Mouse (Mus musculus) cortical plate, adult 2 months (tissue): ENCODE measurements around the gene Tars. TPM values are rescaled to one million over a fixed set of nuclear protein-coding genes. Genes with fewer than 3 reads are reported as not detected.

Experiments
- H3K27ac ChIP-seq: fragments of 200-500 bp; 2 replicates; pipeline ENCODE4 v1.5.1; 2012; ENCODE audit warnings: low read length, control low read depth, inconsistent platforms; ENCODE audit not compliant: insufficient read depth
- H3K4me1 ChIP-seq: fragments of 200-500 bp; 2 replicates; pipeline ENCODE4 v1.6.1; 2011; ENCODE audit warnings: low read length; ENCODE audit not compliant: control insufficient read depth, insufficient read depth
- H3K4me3 ChIP-seq: fragments of 200-500 bp; 2 replicates; pipeline ENCODE4 v1.5.1; 2011; ENCODE audit warnings: mild to moderate bottlenecking, low read length, control low read depth; ENCODE audit not compliant: insufficient read depth
- CTCF ChIP-seq: fragments of 200-500 bp; IDR thresholded peaks from 2 replicates; pipeline ENCODE4 v1.5.1; 2011; ENCODE audit warnings: mild to moderate bottlenecking, control low read depth, low read length; ENCODE audit not compliant: insufficient read depth; ENCODE audit errors: extremely low read depth
- POLR2A ChIP-seq: fragments of 200-500 bp; IDR thresholded peaks from 2 replicates; pipeline ENCODE4 v1.6.1; 2011; ENCODE audit warnings: mild to moderate bottlenecking, low read length, control low read depth; ENCODE audit not compliant: insufficient read depth; ENCODE audit errors: extremely low read depth
- polyA plus RNA-seq: library from polyadenylated mRNA; depleted of rRNA; stranded (reverse); fragments of >200 nt; gene quantifications from 2 replicates; pipeline ENCODE4 v1.2.3, GENCODE M21; 2012; rRNA removed

The Tars gene
- polyA plus RNA-seq: 31.7 and 31.8 TPM in 2 replicates

DNA sequence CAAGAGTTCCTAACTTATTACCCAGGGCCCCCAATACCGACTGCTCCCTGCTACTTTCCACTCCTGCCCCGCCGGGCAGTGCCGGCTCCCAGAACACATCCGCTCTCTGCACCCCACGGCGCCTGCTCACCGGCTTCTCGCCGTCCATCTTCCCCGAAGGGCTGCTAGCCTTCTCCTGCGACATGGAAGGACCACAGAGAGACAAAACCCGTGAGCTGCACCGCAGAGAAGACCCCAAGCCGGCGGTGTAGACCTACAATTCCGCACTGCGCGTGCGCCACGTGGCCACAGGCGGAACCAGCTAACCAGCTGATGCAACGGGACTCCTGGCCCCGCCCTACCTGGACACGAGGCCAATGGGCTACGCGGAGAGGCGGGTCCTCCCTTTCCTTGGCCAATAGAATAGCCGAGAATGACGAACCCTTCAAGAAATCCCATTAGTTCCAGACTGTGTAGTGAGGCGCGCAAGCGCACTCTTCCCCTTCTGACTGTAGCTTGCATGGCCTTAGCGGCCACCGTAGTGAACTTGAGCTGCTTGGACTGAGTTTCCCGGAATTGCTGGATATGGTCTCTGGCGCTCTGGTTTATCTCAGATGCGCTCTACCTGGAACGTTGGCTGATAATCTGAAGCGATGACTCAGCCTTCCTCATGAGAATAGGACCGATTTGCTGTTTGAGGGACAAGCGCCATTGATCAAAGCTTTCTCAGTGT, at the start of gene Tars:
TSS of gene Tars (minus strand) at position 310 of the 712 bp plus-strand sequence.
- Histone ChIP-seq H3K27ac (no peak within 1 kb of the TSS), H3K4me3 (peak within 1 kb of the TSS; percentile 67), H3K4me1 (peaks cover 2% of the 10 kb centered on the region; the same call in 1 of the 2 replicates)
- TF ChIP-seq POLR2A: peak; percentile 65
- TF ChIP-seq CTCF: no peak

DNA sequence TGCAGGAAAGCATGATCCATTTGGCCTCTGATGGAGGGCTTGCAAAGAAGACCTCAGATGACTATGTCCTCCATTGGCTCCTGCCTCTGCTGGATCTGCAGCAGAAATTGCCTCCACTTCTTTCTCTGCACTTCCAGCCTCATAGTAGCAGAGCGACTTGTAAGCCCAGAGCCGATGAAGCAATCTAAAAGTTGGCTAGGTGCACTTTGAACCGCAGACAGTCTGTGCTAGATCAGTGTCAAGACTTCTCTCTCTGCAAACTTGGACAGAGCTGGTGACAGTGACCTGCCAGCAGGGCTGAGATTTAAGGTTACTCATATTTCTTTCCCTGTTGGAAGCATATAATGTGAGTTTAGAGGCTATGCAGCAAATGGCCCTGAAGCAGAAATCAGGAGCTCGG, 37.9 kb upstream of the Tars start:
- no peak for TF ChIP-seq CTCF
- TF ChIP-seq POLR2A: no peak
- H3K4me3 ChIP-seq: no peak overlapping the region
- H3K4me1 ChIP-seq: no peaks in the 10 kb centered on the region
- H3K27ac ChIP-seq: no peak overlapping the region

DNA sequence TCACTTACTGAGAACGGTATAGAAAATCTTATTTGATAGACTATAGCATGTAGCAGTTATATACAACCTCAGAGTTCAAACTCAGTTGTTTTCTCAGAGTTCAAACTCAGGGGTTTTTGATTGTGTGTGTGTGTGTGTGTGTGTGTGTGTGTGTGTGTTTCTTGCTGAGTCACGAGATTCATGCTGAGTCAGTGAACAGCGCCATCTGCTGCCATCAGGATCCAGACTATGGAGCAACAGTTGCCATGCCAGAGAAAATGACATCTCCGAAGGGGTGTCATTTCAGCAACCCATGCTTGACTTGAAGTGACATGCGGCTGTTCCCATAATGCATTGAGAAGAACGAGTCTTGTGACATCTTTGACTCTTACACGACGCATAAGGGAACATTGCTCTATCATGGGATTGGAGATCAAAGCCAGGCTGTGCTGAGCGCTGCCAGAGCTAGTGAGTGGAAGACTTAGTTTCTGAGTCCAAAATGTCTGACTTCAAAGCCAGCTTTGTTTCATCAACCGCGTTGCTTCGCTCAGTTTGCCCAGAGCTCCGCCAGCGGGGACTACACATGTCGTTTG, 37.3 kb upstream of the Tars start:
- TF ChIP-seq CTCF: no peak
- no peak for TF ChIP-seq POLR2A
- Histone ChIP-seq H3K4me3 (no peak overlapping the region), H3K27ac (no peak overlapping the region), H3K4me1 (no peaks in the 10 kb centered on the region)

DNA sequence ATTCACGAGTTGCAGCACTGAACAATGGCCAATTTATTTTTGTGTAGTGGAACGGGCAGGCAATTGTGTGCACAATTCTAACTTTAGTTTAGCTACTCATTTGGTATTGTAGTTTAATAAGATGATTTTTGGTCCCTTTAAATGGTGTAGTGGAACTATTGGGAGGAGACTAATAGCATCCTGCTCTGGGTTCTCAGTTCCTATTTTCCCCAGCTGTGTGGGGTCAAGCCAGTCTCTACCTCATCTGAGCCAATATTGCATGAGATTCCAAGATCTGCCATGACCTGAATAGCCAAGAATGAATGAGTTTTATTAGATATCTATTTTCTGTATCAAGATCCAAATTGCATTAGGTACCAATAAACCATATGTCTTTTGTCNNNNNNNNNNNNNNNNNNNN, 27.4 kb upstream of the Tars start:
- no peak for TF ChIP-seq POLR2A
- TF ChIP-seq CTCF: no peak
- Histone ChIP-seq H3K4me1 (no peaks in the 10 kb centered on the region), H3K27ac (no peak overlapping the region), H3K4me3 (no peak overlapping the region)

DNA sequence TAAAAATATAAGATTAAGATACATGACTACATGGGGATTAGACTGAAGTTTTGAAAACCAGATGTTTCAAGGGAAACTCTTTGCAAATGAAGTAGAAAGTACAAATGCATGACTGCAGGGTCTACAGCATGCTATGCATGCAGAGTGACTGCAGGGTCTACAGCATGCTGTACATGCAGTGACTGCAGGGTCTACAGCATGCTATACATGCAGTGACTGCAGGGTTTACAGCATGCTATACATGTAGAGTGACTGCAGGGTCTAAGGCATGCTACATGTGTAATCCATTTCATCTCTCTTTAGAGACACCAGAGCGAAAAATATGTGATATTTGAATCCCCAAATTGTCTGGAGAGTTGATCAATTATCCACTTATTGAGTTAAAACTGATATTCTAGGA, 14.0 kb upstream of the Tars start:
- no peak overlapping the region for H3K27ac ChIP-seq
- no peaks in the 10 kb centered on the region for H3K4me1 ChIP-seq
- no peak overlapping the region for H3K4me3 ChIP-seq
- no peak for TF ChIP-seq POLR2A
- no peak for TF ChIP-seq CTCF

DNA sequence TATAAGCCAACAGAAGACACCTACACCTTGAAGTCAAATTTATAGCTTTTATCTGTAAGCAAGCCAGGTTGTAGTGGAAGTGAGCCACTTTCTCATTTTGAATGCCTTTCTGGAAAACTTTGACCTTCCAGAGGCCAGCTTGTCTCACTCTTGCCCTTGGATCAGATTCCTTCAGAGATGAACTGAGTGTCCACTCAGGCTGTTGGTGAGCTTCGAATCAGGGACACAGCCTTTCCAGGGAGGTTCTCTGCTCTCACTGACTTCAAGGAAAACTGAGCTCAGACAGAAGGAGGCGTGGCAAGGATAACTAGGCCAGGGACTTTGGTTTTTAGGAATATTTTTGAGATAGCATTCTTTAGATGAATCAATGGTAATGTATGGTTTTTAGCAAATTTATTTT, 13.1 kb upstream of the Tars start:
- no peaks in the 10 kb centered on the region for H3K4me1 ChIP-seq
- H3K4me3 ChIP-seq: no peak overlapping the region
- no peak for TF ChIP-seq POLR2A
- no peak overlapping the region for H3K27ac ChIP-seq

DNA sequence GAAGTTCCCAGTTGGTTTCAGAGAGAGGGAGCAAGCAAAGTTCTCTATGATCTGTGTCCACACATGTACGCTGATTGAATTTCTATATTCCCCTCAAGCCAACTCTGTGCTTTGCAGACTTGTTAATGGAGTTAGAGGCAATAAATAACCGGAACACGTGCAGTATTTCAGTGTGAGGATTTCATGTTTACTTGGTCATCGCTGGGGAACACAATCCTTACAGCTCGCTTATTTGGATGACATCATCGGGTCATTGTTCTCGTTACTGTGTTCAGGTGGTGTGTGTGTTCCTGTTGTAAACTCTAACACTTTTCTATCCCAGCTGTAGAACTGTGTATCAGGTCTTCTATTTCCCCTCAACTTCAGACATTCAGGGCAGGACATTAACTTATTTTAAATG, 12.4 kb upstream of the Tars start:
- Histone ChIP-seq H3K4me3 (no peak overlapping the region), H3K27ac (no peak overlapping the region), H3K4me1 (no peaks in the 10 kb centered on the region)
- TF ChIP-seq POLR2A (no peak), CTCF (no peak)

DNA sequence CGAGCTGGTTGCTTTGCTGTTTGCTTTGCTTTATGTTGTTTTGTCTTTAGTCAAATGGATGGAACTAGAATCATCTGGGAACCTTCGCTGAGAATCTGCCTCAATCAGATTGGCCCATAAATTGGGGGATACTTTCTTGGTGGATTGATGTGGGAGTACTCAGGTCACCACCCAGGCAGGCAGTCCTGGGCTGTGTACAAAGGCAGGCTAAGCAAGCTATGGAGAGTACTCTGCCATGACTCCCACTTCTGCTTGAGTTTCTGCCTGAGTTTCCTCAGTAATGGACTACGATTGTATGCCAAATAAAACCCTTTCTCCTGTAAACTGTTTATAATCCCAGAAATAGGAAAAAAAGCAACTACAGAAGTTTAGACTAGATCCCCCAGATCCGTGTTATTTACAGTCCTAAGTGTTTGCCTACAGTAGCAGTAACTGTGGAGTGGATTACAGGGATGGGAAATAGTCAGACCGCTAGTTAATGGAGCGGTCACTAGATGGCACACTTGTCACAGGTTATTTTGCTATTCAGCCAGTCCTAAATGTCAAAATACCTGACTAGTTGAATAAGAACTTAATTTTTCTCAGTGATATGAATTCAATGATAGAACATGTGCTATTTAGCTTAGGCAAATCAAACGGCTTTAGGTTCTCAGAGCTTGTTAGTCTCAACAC, 8.8 kb upstream of the Tars start:
- Histone ChIP-seq H3K4me1 (no peaks in the 10 kb centered on the region; the same call in 1 of the 2 replicates), H3K4me3 (no peak overlapping the region)
- TF ChIP-seq CTCF (peak; percentile 52; the same call in 1 of the 2 replicates), POLR2A (no peak)

DNA sequence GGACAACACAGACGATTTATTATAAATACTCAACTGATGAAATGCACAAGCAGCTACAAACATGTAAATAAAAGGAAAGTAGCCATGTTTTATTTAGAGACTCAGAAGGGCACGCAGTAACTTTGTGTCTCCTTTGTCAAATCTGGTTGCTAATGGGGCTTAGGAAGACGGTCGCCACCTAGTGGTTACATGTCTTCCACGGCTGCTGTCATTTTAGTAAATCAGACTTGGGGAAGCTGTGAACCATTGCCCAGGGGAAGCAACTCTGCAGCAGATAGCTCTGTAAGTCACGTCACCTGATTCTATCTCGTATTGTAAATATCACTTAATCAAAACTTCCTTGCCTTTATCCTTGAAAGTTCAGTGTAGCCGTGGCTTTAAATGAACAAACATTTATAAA, 7.9 kb upstream of the Tars start:
- TF ChIP-seq POLR2A: no peak
- TF ChIP-seq CTCF: peak; percentile 70
- no peak overlapping the region for H3K27ac ChIP-seq
- H3K4me3 ChIP-seq: no peak overlapping the region
- no peaks in the 10 kb centered on the region; the same call in 1 of the 2 replicates for H3K4me1 ChIP-seq

More for the DNA sequence above, 8.8 kb upstream of the Tars start:
- no peak overlapping the region for H3K27ac ChIP-seq
